Mouse (Mus musculus): ENCODE measurements around the gene Hp1bp3. TPM values are rescaled to one million over a fixed set of nuclear protein-coding genes. Genes with fewer than 3 reads are reported as not detected.

Gene Hp1bp3
- polyA plus RNA-seq, 1 experiment: 17.1 TPM

- no peak for TF ChIP-seq POLR2A (IDR thresholded peaks at IDR 0.05; ENCODE audit: control insufficient read depth, low read depth, low read length)
- no peak for TF ChIP-seq CTCF (IDR thresholded peaks at IDR 0.05; ENCODE audit: control insufficient read depth, insufficient read depth, insufficient replicate concordance, low read depth, low read length)
- no peaks in the 10 kb centered on the region for H3K36me3 ChIP-seq (ENCODE audit: control insufficient read depth, insufficient read depth, low read length)
- H3K27ac ChIP-seq (ENCODE audit: control insufficient read depth, insufficient read depth, low read depth, low read length): no peak overlapping the region
- H3K27me3 ChIP-seq (ENCODE audit: control insufficient read depth, insufficient read depth, low read length): no peaks in the 10 kb centered on the region
- H3K4me1 ChIP-seq (ENCODE audit: control insufficient read depth, insufficient read depth, low read length): peaks cover 10% of the 10 kb centered on the region
- H3K4me3 ChIP-seq (ENCODE audit: control insufficient read depth, low read depth, low read length): no peak overlapping the region
Observed at GRCm38 (mm10) chr4:138213861-138214260, 2.2 kb upstream of the Hp1bp3 start.

- no peaks in the 10 kb centered on the region for H3K36me3 ChIP-seq (ENCODE audit: control insufficient read depth, insufficient read depth, low read length)
- H3K27me3 ChIP-seq (ENCODE audit: control insufficient read depth, insufficient read depth, low read length): no peaks in the 10 kb centered on the region
- peaks cover 12% of the 10 kb centered on the region for H3K4me1 ChIP-seq (ENCODE audit: control insufficient read depth, insufficient read depth, low read length)
- TF ChIP-seq CTCF (IDR thresholded peaks at IDR 0.05; ENCODE audit: control insufficient read depth, insufficient read depth, insufficient replicate concordance, low read depth, low read length) (no peak), POLR2A (IDR thresholded peaks at IDR 0.05; ENCODE audit: control insufficient read depth, low read depth, low read length) (no peak)
- H3K27ac ChIP-seq (ENCODE audit: control insufficient read depth, insufficient read depth, low read depth, low read length): peak overlapping the region; percentile 90
- H3K4me3 ChIP-seq (ENCODE audit: control insufficient read depth, low read depth, low read length): peak overlapping the region; percentile 90
Observed at GRCm38 (mm10) chr4:138215671-138216199, 361 bp upstream of the Hp1bp3 start.

GRCm38 (mm10) chr4:138216891-138217392 is 846 bp downstream of the Hp1bp3 start:
- Histone ChIP-seq H3K4me3 (ENCODE audit: control insufficient read depth, low read depth, low read length) (peak overlapping the region; percentile 90), H3K27me3 (ENCODE audit: control insufficient read depth, insufficient read depth, low read length) (no peaks in the 10 kb centered on the region), H3K27ac (ENCODE audit: control insufficient read depth, insufficient read depth, low read depth, low read length) (peak overlapping the region; percentile 97), H3K4me1 (ENCODE audit: control insufficient read depth, insufficient read depth, low read length) (peaks cover 12% of the 10 kb centered on the region), H3K36me3 (ENCODE audit: control insufficient read depth, insufficient read depth, low read length) (no peaks in the 10 kb centered on the region)
- TF ChIP-seq POLR2A (IDR thresholded peaks at IDR 0.05; ENCODE audit: control insufficient read depth, low read depth, low read length): peak; percentile 59; the same call in 1 of the 2 replicates
- TF ChIP-seq CTCF (IDR thresholded peaks at IDR 0.05; ENCODE audit: control insufficient read depth, insufficient read depth, insufficient replicate concordance, low read depth, low read length): no peak

- peak overlapping the region; percentile 86 for H3K27ac ChIP-seq (ENCODE audit: control insufficient read depth, insufficient read depth, low read depth, low read length)
Observed at GRCm38 (mm10) chr4:138217441-138217840, 1.3 kb downstream of the Hp1bp3 start.

GRCm38 (mm10) chr4:138217951-138218685 is 2.0 kb downstream of the Hp1bp3 start:
- 0 out of 2 replicates have a peak overlapping the region, but pooled peaks have one; percentile 28 for H3K27ac ChIP-seq (ENCODE audit: control insufficient read depth, insufficient read depth, low read depth, low read length)
- peak overlapping the region; percentile 68 for H3K4me3 ChIP-seq (ENCODE audit: control insufficient read depth, low read depth, low read length)
- peaks cover 12% of the 10 kb centered on the region for H3K4me1 ChIP-seq (ENCODE audit: control insufficient read depth, insufficient read depth, low read length)
- H3K36me3 ChIP-seq (ENCODE audit: control insufficient read depth, insufficient read depth, low read length): peaks cover 1% of the 10 kb centered on the region; the same call in 1 of the 2 replicates
- TF ChIP-seq POLR2A (IDR thresholded peaks at IDR 0.05; ENCODE audit: control insufficient read depth, low read depth, low read length) (no peak), CTCF (IDR thresholded peaks at IDR 0.05; ENCODE audit: control insufficient read depth, insufficient read depth, insufficient replicate concordance, low read depth, low read length) (no peak)
- H3K27me3 ChIP-seq (ENCODE audit: control insufficient read depth, insufficient read depth, low read length): no peaks in the 10 kb centered on the region

More at GRCm38 (mm10) chr4:138217441-138217840, 1.3 kb downstream of the Hp1bp3 start:
- peak overlapping the region; percentile 90 for H3K4me3 ChIP-seq (ENCODE audit: control insufficient read depth, low read depth, low read length)
- H3K4me1 ChIP-seq (ENCODE audit: control insufficient read depth, insufficient read depth, low read length): peaks cover 12% of the 10 kb centered on the region
- H3K27me3 ChIP-seq (ENCODE audit: control insufficient read depth, insufficient read depth, low read length): no peaks in the 10 kb centered on the region
- no peaks in the 10 kb centered on the region for H3K36me3 ChIP-seq (ENCODE audit: control insufficient read depth, insufficient read depth, low read length)
- TF ChIP-seq POLR2A (IDR thresholded peaks at IDR 0.05; ENCODE audit: control insufficient read depth, low read depth, low read length): no peak
- TF ChIP-seq CTCF (IDR thresholded peaks at IDR 0.05; ENCODE audit: control insufficient read depth, insufficient read depth, insufficient replicate concordance, low read depth, low read length): no peak

- H3K36me3 ChIP-seq (ENCODE audit: control insufficient read depth, insufficient read depth, low read length): peaks cover 4% of the 10 kb centered on the region
- no peak overlapping the region for H3K27ac ChIP-seq (ENCODE audit: control insufficient read depth, insufficient read depth, low read depth, low read length)
- TF ChIP-seq POLR2A (IDR thresholded peaks at IDR 0.05; ENCODE audit: control insufficient read depth, low read depth, low read length): no peak
- no peak for TF ChIP-seq CTCF (IDR thresholded peaks at IDR 0.05; ENCODE audit: control insufficient read depth, insufficient read depth, insufficient replicate concordance, low read depth, low read length)
- H3K4me3 ChIP-seq (ENCODE audit: control insufficient read depth, low read depth, low read length): no peak overlapping the region
- no peaks in the 10 kb centered on the region for H3K27me3 ChIP-seq (ENCODE audit: control insufficient read depth, insufficient read depth, low read length)
- peaks cover 12% of the 10 kb centered on the region for H3K4me1 ChIP-seq (ENCODE audit: control insufficient read depth, insufficient read depth, low read length)
Observed at GRCm38 (mm10) chr4:138219331-138219730, 3.2 kb downstream of the Hp1bp3 start.

- peaks cover 4% of the 10 kb centered on the region for H3K36me3 ChIP-seq (ENCODE audit: control insufficient read depth, insufficient read depth, low read length)
- TF ChIP-seq POLR2A (IDR thresholded peaks at IDR 0.05; ENCODE audit: control insufficient read depth, low read depth, low read length) (no peak), CTCF (IDR thresholded peaks at IDR 0.05; ENCODE audit: control insufficient read depth, insufficient read depth, insufficient replicate concordance, low read depth, low read length) (no peak)
- H3K4me1 ChIP-seq (ENCODE audit: control insufficient read depth, insufficient read depth, low read length): peaks cover 10% of the 10 kb centered on the region
- H3K27me3 ChIP-seq (ENCODE audit: control insufficient read depth, insufficient read depth, low read length): no peaks in the 10 kb centered on the region
- H3K4me3 ChIP-seq (ENCODE audit: control insufficient read depth, low read depth, low read length): no peak overlapping the region
- no peak overlapping the region for H3K27ac ChIP-seq (ENCODE audit: control insufficient read depth, insufficient read depth, low read depth, low read length)
Observed at GRCm38 (mm10) chr4:138220761-138221160, 4.7 kb downstream of the Hp1bp3 start.

Data from testis, adult 2 months (tissue).